Mouse (Mus musculus) stomach, postnatal 0 days (tissue): Measurements from ENCODE around the gene Gdf9. TPM values are rescaled to one million over a fixed set of nuclear protein-coding genes. Genes with fewer than 3 reads are reported as not detected.

Experiments
- ATAC-seq: fragments of 200-750 bp; cut with Nextera tagmentation; 2 replicates; pipeline ENCODE4 v1.8.0; 2017; ENCODE audit not compliant: low FRiP score, low TSS enrichment
- DNase-seq: peaks from one replicate; pipeline ENCODE4 v3.0.0-alpha.2; 2016; ENCODE audit warnings: low spot score
- H3K27ac ChIP-seq: fragments of 300-500 bp; sonication (generic); replicated peaks from 2 replicates; pipeline ENCODE4 v1.5.1; 2014; ENCODE audit warnings: mild to moderate bottlenecking, control low read depth
- H3K27me3 ChIP-seq: fragments of 300-500 bp; sonication (generic); 2 replicates; pipeline ENCODE4 v1.6.1; 2014; ENCODE audit warnings: low read length; ENCODE audit not compliant: control insufficient read depth, insufficient read depth
- H3K36me3 ChIP-seq: fragments of 300-500 bp; sonication (generic); 2 replicates; pipeline ENCODE4 v1.6.1; 2014; ENCODE audit warnings: low read length, mixed read lengths; ENCODE audit not compliant: control insufficient read depth, insufficient read depth
- H3K4me1 ChIP-seq: fragments of 300-500 bp; sonication (generic); replicated peaks from 2 replicates; pipeline ENCODE4 v1.6.1; 2014; ENCODE audit warnings: antibody characterized with exemption; ENCODE audit not compliant: control insufficient read depth, insufficient read depth
- H3K4me2 ChIP-seq: fragments of 300-500 bp; sonication (generic); replicated peaks from 2 replicates; pipeline ENCODE4 v1.6.1; 2014; ENCODE audit warnings: low read depth, mild to moderate bottlenecking, control low read depth, moderate library complexity
- H3K4me3 ChIP-seq: fragments of 300-500 bp; sonication (generic); 2 replicates; pipeline ENCODE4 v1.5.1; 2014; ENCODE audit warnings: low read depth, low read length, control low read depth
- H3K9ac ChIP-seq: fragments of 300-500 bp; sonication (generic); 2 replicates; pipeline ENCODE4 v1.6.1; 2014; ENCODE audit warnings: mild to moderate bottlenecking, low read length, control low read depth, mixed read lengths
- H3K9me3 ChIP-seq: fragments of 300-500 bp; sonication (generic); 2 replicates; pipeline ENCODE4 v1.6.1; 2016; ENCODE audit warnings: low read length; ENCODE audit not compliant: control insufficient read depth
- CTCF ChIP-seq: IDR thresholded peaks from 2 replicates; pipeline ENCODE4 v1.5.1; 2016; ENCODE audit warnings: antibody characterized with exemption, low read depth, mild to moderate bottlenecking, moderate library complexity
- EP300 ChIP-seq: optimal IDR thresholded peaks from 2 replicates; pipeline ENCODE3; 2016; ENCODE audit warnings: antibody characterized with exemption
- WGBS: fragments of 180-500 bp; shearing (Covaris S2); extraction: QIAGEN DNeasy Blood & Tissue Kit; methylation state at CpG from one replicate; pipeline ENCODE4 v1.1.7; 2014; 5-methylcytosine and 5-hydroxymethylcytosine counted together
- polyA plus RNA-seq: library from polyadenylated mRNA; unstranded; fragments of >200 nt; fragmentation: Nextera tagmentation; extraction: Ambion mirVana; gene quantifications from 2 replicates; pipeline ENCODE4 v1.2.1, GENCODE M21; 2015

Gdf9 gene
- polyA plus RNA-seq, 1 experiment from 2014 or later = 0.78 TPM

DNA sequence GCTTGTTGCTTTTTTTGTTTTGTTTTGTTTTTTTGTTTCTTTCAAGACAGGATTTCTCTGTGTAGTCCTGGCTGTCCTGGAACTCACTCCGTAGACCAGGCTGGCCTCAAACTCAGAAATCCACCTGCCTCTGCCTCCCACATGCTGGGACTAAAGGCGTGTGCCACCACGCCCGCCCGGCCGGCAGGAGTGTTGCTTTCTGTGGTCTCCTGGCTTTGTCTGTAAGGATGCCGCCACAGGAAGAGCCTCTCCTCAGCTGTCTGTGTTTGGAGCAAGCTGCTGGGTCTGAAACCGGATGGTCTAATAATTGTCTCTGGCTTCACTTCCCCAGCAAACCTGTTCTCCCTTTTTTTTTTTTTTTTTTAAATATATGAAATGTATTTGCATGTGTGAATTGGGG, 4.7 kb downstream of the Gdf9 start:
- H3K4me1 ChIP-seq = no peaks in the 10 kb centered on the region
- no peaks in the 10 kb centered on the region for H3K9me3 ChIP-seq
- no peak for ATAC-seq

DNA sequence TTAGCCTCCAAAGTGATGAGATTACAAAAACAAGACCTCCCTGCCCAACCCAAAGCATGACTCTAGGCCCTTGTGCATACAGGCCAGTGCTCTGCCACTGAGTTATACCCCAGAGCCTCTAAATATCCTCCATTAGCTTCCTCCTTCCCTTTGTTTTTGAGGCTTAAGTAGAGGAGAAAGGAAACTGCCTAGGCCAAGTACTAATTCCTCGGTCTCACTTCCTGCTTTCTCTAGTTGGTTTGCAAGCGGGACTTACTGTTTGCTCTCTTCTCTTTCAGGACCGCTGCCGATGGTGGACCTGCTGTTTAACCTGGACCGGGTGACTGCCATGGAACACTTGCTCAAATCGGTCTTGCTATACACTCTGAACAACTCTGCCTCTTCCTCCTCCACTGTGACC, 5.5 kb downstream of the Gdf9 start:
- Histone ChIP-seq H3K4me1 (no peaks in the 10 kb centered on the region), H3K9me3 (no peaks in the 10 kb centered on the region), H3K4me3 (no peak overlapping the region), H3K9ac (no peak overlapping the region), H3K36me3 (no peaks in the 10 kb centered on the region), H3K27me3 (no peaks in the 10 kb centered on the region), H3K4me2 (no peak overlapping the region), H3K27ac (no peak overlapping the region)
- ATAC-seq (no peak), DNase-seq (no peak)
- 77% methylated on average over 6 of the region's 6 CpGs for WGBS
- TF ChIP-seq CTCF (no peak), EP300 (no peak)

More for the DNA sequence above, 4.7 kb downstream of the Gdf9 start:
- DNase-seq = no peak
- WGBS = 79% methylated on average over 8 of the region's 8 CpGs
- Histone ChIP-seq H3K27me3 (no peaks in the 10 kb centered on the region), H3K36me3 (no peaks in the 10 kb centered on the region), H3K27ac (no peak overlapping the region), H3K4me2 (no peak overlapping the region), H3K9ac (no peak overlapping the region), H3K4me3 (no peak overlapping the region)
- TF ChIP-seq CTCF (no peak), EP300 (no peak)

DNA sequence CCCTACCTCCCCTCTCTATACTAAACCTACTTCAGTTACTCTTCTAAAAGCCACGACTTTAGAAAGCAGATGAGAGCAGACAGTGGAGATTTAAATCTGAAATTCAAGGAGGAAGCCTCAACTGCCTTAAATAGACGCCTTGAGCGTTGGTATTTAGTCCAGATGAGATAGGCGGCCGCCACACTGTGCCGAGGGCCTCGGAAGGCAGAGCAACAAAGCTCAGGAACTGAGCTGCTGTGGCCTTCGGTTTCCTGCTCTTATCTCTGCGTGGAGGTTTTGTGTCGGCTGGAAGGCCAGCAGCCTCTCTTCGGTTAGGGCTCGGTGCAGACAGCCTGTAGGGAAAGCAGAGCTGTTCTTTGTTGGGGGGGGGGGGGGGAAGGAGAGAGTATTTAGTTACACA, 11.1 kb downstream of the Gdf9 start:
- H3K4me2 ChIP-seq = no peak overlapping the region
- no peak overlapping the region for H3K27ac ChIP-seq
- H3K9me3 ChIP-seq = no peaks in the 10 kb centered on the region
- no peak overlapping the region for H3K9ac ChIP-seq
- TF ChIP-seq EP300 (no peak), CTCF (no peak)
- 32% methylated on average over 12 of the region's 12 CpGs for WGBS
- ATAC-seq (0 out of 2 replicates have a peak, but pooled peaks have one; percentile 28), DNase-seq (no peak)
- no peak overlapping the region for H3K4me3 ChIP-seq
- no peaks in the 10 kb centered on the region for H3K4me1 ChIP-seq
- H3K36me3 ChIP-seq = no peaks in the 10 kb centered on the region
- H3K27me3 ChIP-seq = no peaks in the 10 kb centered on the region

DNA sequence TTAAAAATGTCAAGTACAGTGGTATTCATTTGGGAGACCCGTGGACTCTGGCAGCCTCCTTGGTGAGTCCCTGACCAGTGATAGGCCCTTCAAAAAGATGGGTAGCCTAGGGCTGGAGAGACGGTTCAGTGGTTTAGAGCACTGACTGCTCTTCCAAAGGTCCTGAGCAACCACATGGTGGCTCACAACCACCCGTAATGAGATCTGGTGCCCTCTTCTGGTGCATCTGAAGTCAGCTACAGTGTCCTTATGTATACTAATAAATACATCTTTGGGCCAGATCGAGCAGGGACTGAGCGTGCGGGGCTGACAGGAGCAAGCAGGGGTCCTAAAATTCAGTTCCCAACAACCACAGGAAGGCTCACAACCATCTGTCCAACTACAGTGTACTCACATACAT, 13.0 kb downstream of the Gdf9 start:
- no peaks in the 10 kb centered on the region for H3K4me1 ChIP-seq
- no peak overlapping the region for H3K9ac ChIP-seq
- H3K4me2 ChIP-seq = no peak overlapping the region
- DNase-seq = no peak
- 0 out of 2 replicates have a peak, but pooled peaks have one; percentile 19 for ATAC-seq
- no peaks in the 10 kb centered on the region for H3K36me3 ChIP-seq
- H3K27me3 ChIP-seq = no peaks in the 10 kb centered on the region
- H3K9me3 ChIP-seq = no peaks in the 10 kb centered on the region
- WGBS = 36% methylated on average over 6 of the region's 6 CpGs
- TF ChIP-seq CTCF (peak; percentile 75), EP300 (no peak)
- H3K27ac ChIP-seq = no peak overlapping the region
- no peak overlapping the region for H3K4me3 ChIP-seq

DNA sequence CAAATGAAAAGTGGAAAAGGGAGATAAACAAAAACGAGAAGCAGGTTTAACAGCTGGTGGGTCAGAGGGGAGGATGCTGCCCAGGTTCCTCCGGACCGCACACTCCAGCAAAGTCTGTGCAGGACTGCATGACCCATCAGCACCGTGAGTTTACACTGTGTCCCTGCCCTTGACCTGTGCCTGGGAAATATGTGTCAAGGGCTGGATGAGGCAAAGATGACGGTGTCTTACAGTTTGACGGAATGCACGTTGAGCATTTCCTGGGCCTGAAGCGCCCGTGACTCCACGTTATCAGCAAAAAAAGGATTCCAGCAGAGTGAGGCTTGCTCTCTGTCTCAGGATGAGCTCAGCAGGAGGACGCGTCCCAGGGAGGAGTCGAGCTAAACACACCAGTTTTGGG, 14.7 kb downstream of the Gdf9 start:
- WGBS = 58% methylated on average over 13 of the region's 13 CpGs

DNA sequence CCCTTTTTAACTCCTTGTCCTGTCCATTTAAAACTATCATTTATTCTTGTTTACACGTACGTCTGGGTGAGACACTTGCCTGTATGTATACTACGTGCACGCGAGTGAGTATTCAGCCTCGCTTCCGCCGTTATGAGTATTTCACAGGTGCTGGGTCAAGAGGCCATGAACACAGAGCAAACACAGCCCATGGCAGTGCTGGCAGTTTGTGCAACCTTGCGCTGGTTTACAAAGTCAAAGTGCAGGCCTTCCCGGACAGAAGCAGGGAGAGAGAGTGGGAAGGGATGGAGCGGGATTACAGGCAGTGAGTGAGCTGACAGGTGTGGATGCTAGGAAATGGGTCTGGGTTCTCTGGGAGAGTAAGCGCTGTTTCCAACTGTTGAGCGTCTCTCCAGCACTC, 15.4 kb downstream of the Gdf9 start:
- Histone ChIP-seq H3K9ac (no peak overlapping the region), H3K4me1 (no peaks in the 10 kb centered on the region), H3K9me3 (no peaks in the 10 kb centered on the region), H3K4me2 (no peak overlapping the region), H3K4me3 (no peak overlapping the region), H3K27ac (no peak overlapping the region), H3K36me3 (no peaks in the 10 kb centered on the region), H3K27me3 (no peaks in the 10 kb centered on the region)
- 61% methylated on average over 13 of the region's 13 CpGs for WGBS
- no peak for DNase-seq
- TF ChIP-seq EP300 = no peak
- TF ChIP-seq CTCF = no peak
- ATAC-seq = no peak

More for the DNA sequence above, 14.7 kb downstream of the Gdf9 start:
- H3K4me2 ChIP-seq = no peak overlapping the region
- H3K27me3 ChIP-seq = no peaks in the 10 kb centered on the region
- no peak overlapping the region for H3K4me3 ChIP-seq
- no peak for ATAC-seq
- TF ChIP-seq CTCF (no peak), EP300 (no peak)
- no peaks in the 10 kb centered on the region for H3K4me1 ChIP-seq
- no peak for DNase-seq
- H3K9ac ChIP-seq = no peak overlapping the region
- no peak overlapping the region for H3K27ac ChIP-seq
- H3K9me3 ChIP-seq = no peaks in the 10 kb centered on the region
- H3K36me3 ChIP-seq = no peaks in the 10 kb centered on the region
